Mouse (Mus musculus): ENCODE data around the gene Man2c1. TPM values are rescaled to one million over a fixed set of nuclear protein-coding genes. Genes with fewer than 3 reads are reported as not detected.

The Man2c1 gene
- polyA plus RNA-seq, 1 experiment from 2014 or later = 37.6 TPM

- DNase-seq (ENCODE audit: low spot score) = no peak
Measured at GRCm38 (mm10) chr9:57156823-57157222, 26.3 kb downstream of the Man2c1 start.

- DNase-seq (ENCODE audit: low spot score) = peak; percentile 74
Measured at GRCm38 (mm10) chr9:57157499-57157898, 27.0 kb downstream of the Man2c1 start.

GRCm38 (mm10) chr9:57158013-57158470, 27.6 kb downstream of the Man2c1 start, which contains the start of gene Commd4:
Gene Commd4, minus strand, starts transcription at chr9:57158331.
- peak; percentile 88 for DNase-seq (ENCODE audit: low spot score)

GRCm38 (mm10) chr9:57158506-57158905, 28.0 kb downstream of the Man2c1 start:
- no peak for DNase-seq (ENCODE audit: low spot score)

- no peak for DNase-seq (ENCODE audit: low spot score)
Measured at GRCm38 (mm10) chr9:57162496-57162895, 32.0 kb downstream of the Man2c1 start.

- DNase-seq (ENCODE audit: low spot score) = no peak
Measured at GRCm38 (mm10) chr9:57163137-57163536, 32.6 kb downstream of the Man2c1 start.

GRCm38 (mm10) chr9:57166173-57166572, 35.7 kb downstream of the Man2c1 start:
- DNase-seq (ENCODE audit: low spot score) = no peak

GRCm38 (mm10) chr9:57168411-57168810, 37.9 kb downstream of the Man2c1 start:
- DNase-seq (ENCODE audit: low spot score) = no peak

Other genes starting within 250 kb of the Man2c1 start
- gene Snx33, start 202.3 kb upstream of the Man2c1 start, polyA plus RNA-seq (2015; fragmentation: Nextera tagmentation; extraction: Ambion mirVana) = 4.7 and 5.1 TPM in 2 replicates
- 154 and 160 TPM in 2 replicates for gene Imp3, start 193.2 kb upstream of the Man2c1 start, polyA plus RNA-seq (2015; fragmentation: Nextera tagmentation; extraction: Ambion mirVana)
- 20.9 and 23.6 TPM in 2 replicates for gene Snupn, start 179.8 kb upstream of the Man2c1 start, polyA plus RNA-seq (2015; fragmentation: Nextera tagmentation; extraction: Ambion mirVana)
- gene Ptpn9, start 135.8 kb upstream of the Man2c1 start, polyA plus RNA-seq (2015; fragmentation: Nextera tagmentation; extraction: Ambion mirVana) = 9.3 and 10.6 TPM in 2 replicates
- gene Sin3a, start 58.6 kb upstream of the Man2c1 start, polyA plus RNA-seq (2015; fragmentation: Nextera tagmentation; extraction: Ambion mirVana) = 25.3 and 26.6 TPM in 2 replicates
- 28.6 and 34.7 TPM in 2 replicates for gene Neil1, start 17.6 kb downstream of the Man2c1 start, polyA plus RNA-seq (2015; fragmentation: Nextera tagmentation; extraction: Ambion mirVana)
- 181 and 201 TPM in 2 replicates for gene Commd4, start 27.6 kb downstream of the Man2c1 start, polyA plus RNA-seq (2015; fragmentation: Nextera tagmentation; extraction: Ambion mirVana)
- gene Trcg1, start 105.9 kb downstream of the Man2c1 start, polyA plus RNA-seq (2015; fragmentation: Nextera tagmentation; extraction: Ambion mirVana) = 0.04 TPM in 1 of 2 replicates, not detected in the other
- gene 1700017B05Rik, start 131.9 kb downstream of the Man2c1 start, polyA plus RNA-seq (2015; fragmentation: Nextera tagmentation; extraction: Ambion mirVana) = 29.3 and 30.0 TPM in 2 replicates